28 mouse cellular contexts compared by ENCODE assay signal in the genomic region with DNA sequence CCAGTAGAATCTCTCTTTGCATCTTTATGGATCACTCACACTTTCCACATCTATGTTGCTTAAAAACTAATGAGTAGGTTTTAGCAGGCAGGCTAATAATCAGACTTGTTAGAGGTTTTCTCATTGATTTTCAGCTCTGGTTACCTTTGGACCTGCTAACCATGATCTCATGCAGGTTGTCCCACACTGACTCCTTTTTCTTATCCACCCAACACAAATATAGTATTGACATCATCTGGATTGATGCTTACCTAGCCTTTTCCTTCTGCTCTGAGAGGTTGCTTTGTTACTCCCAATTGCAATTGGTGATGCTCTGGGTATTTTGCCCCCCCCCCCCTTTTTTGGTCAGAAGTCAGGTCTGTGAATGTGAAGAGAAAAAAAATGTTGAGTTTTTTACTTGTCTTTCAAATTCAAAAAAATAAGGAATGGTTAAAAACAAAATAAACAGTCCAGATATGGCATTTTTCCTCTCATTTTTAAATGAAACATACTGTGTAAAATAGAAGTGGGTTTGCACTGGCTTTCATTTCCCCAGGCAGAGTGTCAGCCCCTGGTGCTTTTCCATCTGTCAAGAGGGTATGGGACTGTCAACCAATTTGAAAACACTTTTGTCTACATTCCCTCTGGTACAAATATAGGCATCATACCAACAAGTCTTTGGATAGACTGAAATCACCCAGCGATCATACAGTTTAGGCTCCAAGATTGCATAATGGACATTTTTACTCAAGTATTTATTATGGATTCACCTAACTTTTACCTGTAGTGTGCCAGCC.
DNase-seq lines count a peak whose midpoint lies in the region; ATAC-seq and TF ChIP-seq lines count a peak whose summit lies in the region.
"Had no signal": no experiment of that assay in that cellular context is flagged by ENCODE, and none has a peak within 500 bp of the region (broad histone marks: within the 10 kb centered on the region; RNA-seq: fewer than 3 reads in every experiment).

No protein-coding gene starts in this region.

- no peak for TF ChIP-seq POLR2A in cerebellum, adult 2 months (IDR thresholded peaks at IDR 0.05; ENCODE audit: borderline replicate concordance, insufficient read depth, low read length)

- H3K4me2 ChIP-seq in midbrain, postnatal 0 days (ENCODE audit: low read depth, low read length, poor library complexity, severe bottlenecking): no peak overlapping the region
- no peak overlapping the region for H3K4me2 ChIP-seq in midbrain, embryonic 11.5 days
- no peak overlapping the region for H3K4me2 ChIP-seq in forebrain, embryonic 11.5 days (ENCODE audit: low read depth, low read length, severe bottlenecking)
- H3K4me2 ChIP-seq in heart, embryonic 12.5 days: no peak overlapping the region
- H3K4me2 ChIP-seq: embryonic facial prominence, embryonic 12.5 days; heart, embryonic 15.5 days; hindbrain, embryonic 13.5 days; limb, embryonic 12.5 days; liver, embryonic 15.5 days; lung, embryonic 15.5 days; neural tube, embryonic 13.5 days had no signal

- no peaks in the 10 kb centered on the region for H3K4me1 ChIP-seq in midbrain, postnatal 0 days (ENCODE audit: insufficient read depth, low read length)
- no peaks in the 10 kb centered on the region for H3K4me1 ChIP-seq in midbrain, embryonic 11.5 days (ENCODE audit: control insufficient read depth, insufficient read depth, low read length)
- H3K4me1 ChIP-seq in cerebellum, adult 2 months (ENCODE audit: control insufficient read depth, insufficient read depth, low read length): peaks cover 27% of the 10 kb centered on the region
- no peaks in the 10 kb centered on the region for H3K4me1 ChIP-seq in forebrain, embryonic 11.5 days (replicated peaks; ENCODE audit: control insufficient read depth, insufficient read depth, low read length)
- no peaks in the 10 kb centered on the region for H3K4me1 ChIP-seq in heart, embryonic 12.5 days (replicated peaks)
- H3K4me1 ChIP-seq: embryonic facial prominence, embryonic 12.5 days; heart, embryonic 15.5 days; hindbrain, embryonic 13.5 days; limb, embryonic 12.5 days; liver, embryonic 15.5 days; lung, embryonic 15.5 days; midbrain, embryonic 10.5 days; neural tube, embryonic 13.5 days had no signal

- no peak for TF ChIP-seq CTCF in midbrain, postnatal 0 days (IDR thresholded peaks at IDR 0.05)
- no peak for TF ChIP-seq CTCF in cerebellum, adult 2 months (IDR thresholded peaks at IDR 0.05; ENCODE audit: borderline replicate concordance, insufficient read depth, low read depth, low read length)

- peak; percentile 6 for DNase-seq in midbrain, postnatal 0 days (ENCODE audit: low spot score)
- DNase-seq in midbrain, embryonic 11.5 days (ENCODE audit: low spot score, missing footprints): no peak
- peak; percentile 84 to 94 for DNase-seq in cerebellum, adult 2 months
- DNase-seq in cerebellum, postnatal 14 days: peak; percentile 74 to 89
- DNase-seq in layer of hippocampus, adult 18-20 months (ENCODE audit: low spot score in 2 of 2): no peak
- DNase-seq in forebrain, embryonic 11.5 days (ENCODE audit: low spot score): no peak
- DNase-seq: adrenal gland, postnatal 25 days; embryo, embryonic 11 days; gastrocnemius, postnatal 14 days; kidney, adult 9 months; kidney, postnatal 10 days; layer of hippocampus, adult 9-11 months; right cerebral cortex, postnatal 4 days; thymus, adult 18-20 months; thymus, postnatal 25 days had no signal

- H3K9me3 ChIP-seq in midbrain, postnatal 0 days (ENCODE audit: low read length): no peaks in the 10 kb centered on the region
- H3K9me3 ChIP-seq in midbrain, embryonic 11.5 days (ENCODE audit: control insufficient read depth, low read length): no peaks in the 10 kb centered on the region
- no peaks in the 10 kb centered on the region for H3K9me3 ChIP-seq in forebrain, embryonic 11.5 days (ENCODE audit: control insufficient read depth, low read length)
- H3K9me3 ChIP-seq in heart, embryonic 12.5 days (replicated peaks): no peaks in the 10 kb centered on the region
- H3K9me3 ChIP-seq: embryonic facial prominence, embryonic 12.5 days; heart, embryonic 15.5 days; hindbrain, embryonic 13.5 days; limb, embryonic 12.5 days; liver, embryonic 15.5 days; lung, embryonic 15.5 days; midbrain, embryonic 10.5 days; neural tube, embryonic 13.5 days had no signal

- no peak overlapping the region for H3K4me3 ChIP-seq in midbrain, postnatal 0 days (ENCODE audit: low read depth, low read length)
- H3K4me3 ChIP-seq in midbrain, embryonic 11.5 days (ENCODE audit: low read depth, low read length): no peak overlapping the region
- no peak overlapping the region for H3K4me3 ChIP-seq in cerebellum, adult 2 months (replicated peaks; ENCODE audit: insufficient read depth, low read depth, low read length)
- H3K4me3 ChIP-seq in forebrain, embryonic 11.5 days (ENCODE audit: low read depth, low read length): no peak overlapping the region
- H3K4me3 ChIP-seq in heart, embryonic 12.5 days: no peak overlapping the region
- H3K4me3 ChIP-seq: embryonic facial prominence, embryonic 12.5 days; heart, embryonic 15.5 days; hindbrain, embryonic 13.5 days; limb, embryonic 12.5 days; liver, embryonic 15.5 days; lung, embryonic 15.5 days; midbrain, embryonic 10.5 days; neural tube, embryonic 13.5 days had no signal

- no peak for ATAC-seq in midbrain, postnatal 0 days (ENCODE audit: low FRiP score)
- ATAC-seq in midbrain, embryonic 11.5 days (ENCODE audit: low FRiP score): no peak
- ATAC-seq in forebrain, embryonic 11.5 days (replicated peaks; ENCODE audit: low FRiP score): no peak
- no peak for ATAC-seq in heart, embryonic 12.5 days (ENCODE audit: insufficient number of reproducible peaks, low FRiP score)
- ATAC-seq: CD4-positive, CD25-positive, alpha-beta regulatory T cell, adult 4 months; intestine, postnatal 0 days; midbrain, embryonic 16.5 days had no signal

- no peak overlapping the region for H3K9ac ChIP-seq in midbrain, postnatal 0 days (replicated peaks; ENCODE audit: low read length, poor library complexity, severe bottlenecking)
- no peak overlapping the region for H3K9ac ChIP-seq in midbrain, embryonic 11.5 days (ENCODE audit: low read length)
- no peak overlapping the region for H3K9ac ChIP-seq in forebrain, embryonic 11.5 days (ENCODE audit: low read length)
- H3K9ac ChIP-seq in heart, embryonic 12.5 days: no peak overlapping the region
- H3K9ac ChIP-seq: embryonic facial prominence, embryonic 12.5 days; heart, embryonic 15.5 days; hindbrain, embryonic 13.5 days; limb, embryonic 12.5 days; liver, embryonic 15.5 days; lung, embryonic 15.5 days; neural tube, embryonic 13.5 days had no signal

- H3K27ac ChIP-seq in midbrain, postnatal 0 days (ENCODE audit: low read depth, low read length): no peak overlapping the region
- H3K27ac ChIP-seq in midbrain, embryonic 11.5 days (ENCODE audit: low read depth, low read length): no peak overlapping the region
- H3K27ac ChIP-seq in cerebellum, adult 2 months (ENCODE audit: insufficient read depth, low read length): peak overlapping the region; percentile 84; the same call in 1 of the 2 replicates
- no peak overlapping the region for H3K27ac ChIP-seq in forebrain, embryonic 11.5 days (ENCODE audit: low read depth, low read length)
- no peak overlapping the region for H3K27ac ChIP-seq in heart, embryonic 12.5 days (ENCODE audit: poor library complexity, severe bottlenecking)
- H3K27ac ChIP-seq: embryonic facial prominence, embryonic 12.5 days; heart, embryonic 15.5 days; hindbrain, embryonic 13.5 days; limb, embryonic 12.5 days; liver, embryonic 15.5 days; lung, embryonic 15.5 days; midbrain, embryonic 10.5 days; neural tube, embryonic 13.5 days; stomach, postnatal 0 days had no signal

- H3K27me3 ChIP-seq in midbrain, postnatal 0 days (ENCODE audit: insufficient read depth, low read length): no peaks in the 10 kb centered on the region
- no peaks in the 10 kb centered on the region for H3K27me3 ChIP-seq in midbrain, embryonic 11.5 days (ENCODE audit: control insufficient read depth, insufficient read depth, low read length)
- no peaks in the 10 kb centered on the region for H3K27me3 ChIP-seq in cerebellum, adult 2 months (ENCODE audit: control insufficient read depth, insufficient read depth, low read length)
- no peaks in the 10 kb centered on the region for H3K27me3 ChIP-seq in forebrain, embryonic 11.5 days (ENCODE audit: control insufficient read depth, insufficient read depth, low read length)
- H3K27me3 ChIP-seq in heart, embryonic 12.5 days (replicated peaks): no peaks in the 10 kb centered on the region
- H3K27me3 ChIP-seq: embryonic facial prominence, embryonic 12.5 days; heart, embryonic 15.5 days; hindbrain, embryonic 13.5 days; limb, embryonic 12.5 days; liver, embryonic 15.5 days; lung, embryonic 15.5 days; neural tube, embryonic 13.5 days had no signal

- H3K36me3 ChIP-seq in midbrain, postnatal 0 days (ENCODE audit: insufficient read depth, low read length): no peaks in the 10 kb centered on the region
- no peaks in the 10 kb centered on the region for H3K36me3 ChIP-seq in midbrain, embryonic 11.5 days (ENCODE audit: control insufficient read depth, insufficient read depth, low read length)
- H3K36me3 ChIP-seq in forebrain, embryonic 11.5 days (ENCODE audit: control insufficient read depth, insufficient read depth, low read length): no peaks in the 10 kb centered on the region
- H3K36me3 ChIP-seq in heart, embryonic 12.5 days: no peaks in the 10 kb centered on the region
- H3K36me3 ChIP-seq: embryonic facial prominence, embryonic 12.5 days; heart, embryonic 15.5 days; hindbrain, embryonic 13.5 days; limb, embryonic 12.5 days; liver, embryonic 15.5 days; lung, embryonic 15.5 days; midbrain, embryonic 10.5 days; neural tube, embryonic 13.5 days had no signal

- WGBS in midbrain, postnatal 0 days: 86% methylated on average over 1 of the region's 1 CpGs
- 88% methylated on average over 1 of the region's 1 CpGs for WGBS in midbrain, embryonic 11.5 days
- 4% methylated on average over 1 of the region's 1 CpGs for WGBS in cerebellum, adult 2 months
- 94% methylated on average over 1 of the region's 1 CpGs for WGBS in forebrain, embryonic 11.5 days
- 92% methylated on average over 1 of the region's 1 CpGs for WGBS in heart, embryonic 12.5 days

Comparison
In these comparisons a context has a peak if more than half of its experiments do, and no peak if none do; other contexts are left out.
1. DNase-seq: peak in midbrain, postnatal 0 days (single experiment), cerebellum, adult 2 months (2 of 2) and cerebellum, postnatal 14 days (2 of 2); none in midbrain, embryonic 11.5 days (single experiment), layer of hippocampus, adult 18-20 months (0 of 2) and forebrain, embryonic 11.5 days (single experiment).